11 mouse cellular contexts compared by ENCODE assay signal in genomic region chr16:63220228-63220879, GRCm38 (mm10).
DNase-seq lines count a peak whose midpoint lies in the region; ATAC-seq lines count a peak whose summit lies in the region.
"Had no signal": no experiment of that assay in that cellular context is flagged by ENCODE, and none has a peak within 500 bp of the region (broad histone marks: within the 10 kb centered on the region; RNA-seq: fewer than 3 reads in every experiment).

No protein-coding gene starts in this region.

- H3K36me3 ChIP-seq in midbrain, embryonic 13.5 days: no peaks in the 10 kb centered on the region
- no peaks in the 10 kb centered on the region for H3K36me3 ChIP-seq in midbrain, embryonic 10.5 days
- no peaks in the 10 kb centered on the region for H3K36me3 ChIP-seq in midbrain, embryonic 15.5 days (replicated peaks)
- H3K36me3 ChIP-seq: heart, embryonic 10.5 days; liver, embryonic 15.5 days had no signal

- H3K27me3 ChIP-seq in midbrain, embryonic 13.5 days: no peaks in the 10 kb centered on the region
- no peaks in the 10 kb centered on the region for H3K27me3 ChIP-seq in midbrain, embryonic 10.5 days (ENCODE audit: low read depth, poor library complexity, severe bottlenecking)
- no peaks in the 10 kb centered on the region for H3K27me3 ChIP-seq in midbrain, embryonic 15.5 days (replicated peaks)
- H3K27me3 ChIP-seq: liver, embryonic 15.5 days; megakaryocyte, embryonic 14.5 days had no signal

- H3K4me3 ChIP-seq in midbrain, embryonic 13.5 days (replicated peaks): no peak overlapping the region
- no peak overlapping the region for H3K4me3 ChIP-seq in midbrain, embryonic 10.5 days
- H3K4me3 ChIP-seq in midbrain, embryonic 15.5 days: no peak overlapping the region
- H3K4me3 ChIP-seq: heart, embryonic 10.5 days; liver, embryonic 15.5 days; megakaryocyte, embryonic 14.5 days had no signal

- no peak overlapping the region for H3K4me2 ChIP-seq in midbrain, embryonic 13.5 days (replicated peaks)
- H3K4me2 ChIP-seq in midbrain, embryonic 15.5 days: no peak overlapping the region
- H3K4me2 ChIP-seq: liver, embryonic 15.5 days had no signal

- WGBS in midbrain, embryonic 13.5 days: 68% methylated on average over 10 of the region's 10 CpGs
- 77% methylated on average over 10 of the region's 10 CpGs for WGBS in midbrain, embryonic 10.5 days
- WGBS in midbrain, embryonic 15.5 days: 60% methylated on average over 10 of the region's 10 CpGs

- H3K9me3 ChIP-seq in midbrain, embryonic 13.5 days: no peaks in the 10 kb centered on the region
- no peaks in the 10 kb centered on the region for H3K9me3 ChIP-seq in midbrain, embryonic 10.5 days (replicated peaks)
- H3K9me3 ChIP-seq in midbrain, embryonic 15.5 days: no peaks in the 10 kb centered on the region
- H3K9me3 ChIP-seq: heart, embryonic 10.5 days; liver, embryonic 15.5 days had no signal

- 0 out of 2 replicates have a peak, but pooled peaks have one; percentile 40 for ATAC-seq in midbrain, embryonic 13.5 days
- 0 out of 2 replicates have a peak, but pooled peaks have one; percentile 30 for ATAC-seq in midbrain, embryonic 15.5 days (replicated peaks)
- ATAC-seq in granulocyte monocyte progenitor cell, adult 5-6 weeks (replicated peaks; ENCODE audit: poor library complexity, severe bottlenecking): no peak

- no peak overlapping the region for H3K9ac ChIP-seq in midbrain, embryonic 13.5 days (replicated peaks)
- no peak overlapping the region for H3K9ac ChIP-seq in midbrain, embryonic 15.5 days
- H3K9ac ChIP-seq: liver, embryonic 15.5 days had no signal

- peak; percentile 23 for DNase-seq in embryo, embryonic 10 days (ENCODE audit: low spot score)
- DNase-seq in embryo, embryonic 9.5 days (ENCODE audit: extremely low spot score): no peak
- no peak for DNase-seq in midbrain, embryonic 10.5 days (ENCODE audit: low spot score)
- DNase-seq in telencephalon, adult 2 months (ENCODE audit: low read depth, low spot score): peak; percentile 23
- DNase-seq in spleen, postnatal 4 days (ENCODE audit: low spot score in 2 of 2): no peak

- H3K4me1 ChIP-seq in midbrain, embryonic 13.5 days (replicated peaks): no peaks in the 10 kb centered on the region
- no peaks in the 10 kb centered on the region for H3K4me1 ChIP-seq in midbrain, embryonic 10.5 days
- no peaks in the 10 kb centered on the region for H3K4me1 ChIP-seq in midbrain, embryonic 15.5 days
- H3K4me1 ChIP-seq: heart, embryonic 10.5 days; liver, embryonic 15.5 days; megakaryocyte, embryonic 14.5 days had no signal

- no peak overlapping the region for H3K27ac ChIP-seq in midbrain, embryonic 13.5 days
- no peak overlapping the region for H3K27ac ChIP-seq in midbrain, embryonic 10.5 days (replicated peaks)
- H3K27ac ChIP-seq in midbrain, embryonic 15.5 days: no peak overlapping the region
- H3K27ac ChIP-seq: heart, embryonic 10.5 days; liver, embryonic 15.5 days had no signal

Comparison
In these comparisons a context has a peak if more than half of its experiments do, and no peak if none do; other contexts are left out.
1. DNase-seq: peak in embryo, embryonic 10 days (single experiment) and telencephalon, adult 2 months (single experiment); none in embryo, embryonic 9.5 days (single experiment), midbrain, embryonic 10.5 days (single experiment) and spleen, postnatal 4 days (0 of 2).